Mouse (Mus musculus): ENCODE results near the gene Stub1. TPM values are rescaled to one million over a fixed set of nuclear protein-coding genes. Genes with fewer than 3 reads are reported as not detected.

Stub1 gene
- polyA plus RNA-seq, 1 experiment from 2014 or later = 212 TPM

Small RNA genes within 50 kb of the gene (microRNA-seq; reads per million reads assigned to microRNA genes)
- gene Mir3082 (0.10 to 0.64 reads per million in 2 experiments), gene Mir6966 (0.20 to 1.1 reads per million in 2 experiments)

Other genes starting within 250 kb of the Stub1 start
- gene Gng13, start 116.2 kb downstream of the Stub1 start, polyA plus RNA-seq (2015; fragmentation: Nextera tagmentation; extraction: Ambion mirVana) = 0.28 TPM in 1 of 2 replicates, not detected in the other
- 3.2 and 4.6 TPM in 2 replicates for gene Chtf18, start 106.0 kb downstream of the Stub1 start, polyA plus RNA-seq (2015; fragmentation: Nextera tagmentation; extraction: Ambion mirVana)
- gene Rpusd1, start 105.7 kb downstream of the Stub1 start, polyA plus RNA-seq (2015; fragmentation: Nextera tagmentation; extraction: Ambion mirVana) = 8.7 and 9.4 TPM in 2 replicates
- not detected in 2 replicates for gene Mslnl, start 97.4 kb downstream of the Stub1 start, polyA plus RNA-seq (2015; fragmentation: Nextera tagmentation; extraction: Ambion mirVana)
- 1.4 and 1.7 TPM in 2 replicates for gene Msln, start 79.0 kb downstream of the Stub1 start, polyA plus RNA-seq (2015; fragmentation: Nextera tagmentation; extraction: Ambion mirVana)
- gene Narfl, start 59.6 kb downstream of the Stub1 start, polyA plus RNA-seq (2015; fragmentation: Nextera tagmentation; extraction: Ambion mirVana) = 36.6 and 38.7 TPM in 2 replicates
- 31.4 and 32.9 TPM in 2 replicates for gene Haghl, start 47.7 kb downstream of the Stub1 start, polyA plus RNA-seq (2015; fragmentation: Nextera tagmentation; extraction: Ambion mirVana)
- gene Ccdc78, start 46.8 kb downstream of the Stub1 start, polyA plus RNA-seq (2015; fragmentation: Nextera tagmentation; extraction: Ambion mirVana) = 0.16 and 0.22 TPM in 2 replicates
- 55.4 and 60.9 TPM in 2 replicates for gene Fam173a, start 40.5 kb downstream of the Stub1 start, polyA plus RNA-seq (2015; fragmentation: Nextera tagmentation; extraction: Ambion mirVana)
- gene AC134908.4, start 37.7 kb downstream of the Stub1 start, polyA plus RNA-seq (2015; fragmentation: Nextera tagmentation; extraction: Ambion mirVana) = 0.35 and 0.65 TPM in 2 replicates
- 22.8 and 28.7 TPM in 2 replicates for gene Metrn, start 36.3 kb downstream of the Stub1 start, polyA plus RNA-seq (2015; fragmentation: Nextera tagmentation; extraction: Ambion mirVana)
- 0.72 and 0.95 TPM in 2 replicates for gene Fbxl16, start 24.3 kb downstream of the Stub1 start, polyA plus RNA-seq (2015; fragmentation: Nextera tagmentation; extraction: Ambion mirVana)
- 11.8 and 12.4 TPM in 2 replicates for gene Wdr24, start 9.8 kb downstream of the Stub1 start, polyA plus RNA-seq (2015; fragmentation: Nextera tagmentation; extraction: Ambion mirVana)
- gene Jmjd8, start 4.5 kb downstream of the Stub1 start, polyA plus RNA-seq (2015; fragmentation: Nextera tagmentation; extraction: Ambion mirVana) = 17.9 and 23.0 TPM in 2 replicates
- 13.6 and 17.2 TPM in 2 replicates for gene Rhbdl1, start 3.9 kb upstream of the Stub1 start, polyA plus RNA-seq (2015; fragmentation: Nextera tagmentation; extraction: Ambion mirVana)
- gene Gm20683, start 8.4 kb upstream of the Stub1 start, polyA plus RNA-seq (2015; fragmentation: Nextera tagmentation; extraction: Ambion mirVana) = 4.3 and 4.5 TPM in 2 replicates
- gene Rhot2, start 11.4 kb upstream of the Stub1 start, polyA plus RNA-seq (2015; fragmentation: Nextera tagmentation; extraction: Ambion mirVana) = 11.2 and 13.6 TPM in 2 replicates
- gene Wdr90, start 28.1 kb upstream of the Stub1 start, polyA plus RNA-seq (2015; fragmentation: Nextera tagmentation; extraction: Ambion mirVana) = 3.5 and 5.5 TPM in 2 replicates
- 120 and 122 TPM in 2 replicates for gene Mcrip2, start 35.4 kb upstream of the Stub1 start, polyA plus RNA-seq (2015; fragmentation: Nextera tagmentation; extraction: Ambion mirVana)
- gene Mettl26, start 41.7 kb upstream of the Stub1 start, polyA plus RNA-seq (2015; fragmentation: Nextera tagmentation; extraction: Ambion mirVana) = 35.5 and 37.9 TPM in 2 replicates
- 0.15 and 0.19 TPM in 2 replicates for gene Wfikkn1, start 47.5 kb upstream of the Stub1 start, polyA plus RNA-seq (2015; fragmentation: Nextera tagmentation; extraction: Ambion mirVana)
- gene Rab40c, start 86.3 kb upstream of the Stub1 start, polyA plus RNA-seq (2015; fragmentation: Nextera tagmentation; extraction: Ambion mirVana) = 9.7 and 10.2 TPM in 2 replicates
- gene Pigq, start 111.5 kb upstream of the Stub1 start, polyA plus RNA-seq (2015; fragmentation: Nextera tagmentation; extraction: Ambion mirVana) = 27.6 and 28.6 TPM in 2 replicates
- gene Nhlrc4, start 111.6 kb upstream of the Stub1 start, polyA plus RNA-seq (2015; fragmentation: Nextera tagmentation; extraction: Ambion mirVana) = not detected in 2 replicates
- gene A930017K11Rik, start 119.2 kb upstream of the Stub1 start, polyA plus RNA-seq (2015; fragmentation: Nextera tagmentation; extraction: Ambion mirVana) = 0.14 TPM in 1 of 2 replicates, not detected in the other
- gene Capn15, start 152.4 kb upstream of the Stub1 start, polyA plus RNA-seq (2015; fragmentation: Nextera tagmentation; extraction: Ambion mirVana) = 6.7 and 8.4 TPM in 2 replicates
- 9.0 and 10.9 TPM in 2 replicates for gene Rab11fip3, start 236.2 kb upstream of the Stub1 start, polyA plus RNA-seq (2015; fragmentation: Nextera tagmentation; extraction: Ambion mirVana)